Mouse (Mus musculus) brain, embryonic 14.5 days (tissue): ENCODE results near the gene Bmp4.

Experiments used
- CTCF ChIP-seq: fragments of 200-500 bp; IDR thresholded peaks from 2 replicates; pipeline ENCODE4 v1.5.1; 2012; ENCODE audit warnings: inconsistent platforms, mild to moderate bottlenecking, moderate library complexity, borderline replicate concordance; ENCODE audit not compliant: insufficient read depth, insufficient read length; ENCODE audit errors: extremely low read depth
- POLR2A ChIP-seq: fragments of 200-500 bp; IDR thresholded peaks from 2 replicates; pipeline ENCODE4 v1.6.1; 2012; ENCODE audit warnings: mild to moderate bottlenecking, inconsistent platforms, borderline replicate concordance; ENCODE audit not compliant: poor library complexity, insufficient read depth, insufficient read length, severe bottlenecking; ENCODE audit errors: extremely low read depth

- no peak for TF ChIP-seq CTCF
- TF ChIP-seq POLR2A = no peak
Observed at GRCm38 (mm10) chr14:46385701-46386477, 4.6 kb downstream of the Bmp4 start.
